Comparison of ENCODE assay signal across 14 mouse cellular contexts in the genomic region with DNA sequence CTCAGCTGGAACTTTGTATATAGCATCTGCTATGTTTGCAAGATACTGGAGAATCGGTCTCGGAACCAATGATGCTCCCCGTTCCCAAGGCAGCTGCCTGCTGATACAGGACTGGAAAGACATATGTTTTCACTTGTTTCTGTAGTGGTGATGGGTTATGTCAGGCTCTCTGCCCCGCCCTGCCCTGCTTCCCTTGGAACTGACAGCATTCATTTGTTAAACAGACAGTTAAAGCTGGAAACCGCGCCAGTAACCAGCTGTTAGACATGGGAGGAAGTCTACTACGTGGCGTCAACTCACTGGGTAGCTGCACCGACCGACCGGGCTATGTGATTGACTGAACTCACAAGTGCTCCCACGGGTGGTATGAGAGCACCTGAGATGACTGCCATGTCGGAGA. TPM values are rescaled to one million over a fixed set of nuclear protein-coding genes. Genes with fewer than 3 reads are reported as not detected.
DNase-seq lines count a peak whose midpoint lies in the region; ATAC-seq lines count a peak whose summit lies in the region.
"Had no signal": no experiment of that assay in that cellular context is flagged by ENCODE, and none has a peak within 500 bp of the region (broad histone marks: within the 10 kb centered on the region; RNA-seq: fewer than 3 reads in every experiment).

No protein-coding gene starts in this region.

- no peak overlapping the region for H3K4me2 ChIP-seq in kidney, embryonic 16.5 days (replicated peaks; ENCODE audit: low read depth, low read length)
- H3K4me2 ChIP-seq: heart, embryonic 15.5 days; limb, embryonic 12.5 days had no signal

- no peaks in the 10 kb centered on the region for H3K27me3 ChIP-seq in kidney, embryonic 16.5 days (ENCODE audit: insufficient read depth, low read length)
- H3K27me3 ChIP-seq in limb, embryonic 10.5 days (ENCODE audit: low read depth, poor library complexity, severe bottlenecking): no peaks in the 10 kb centered on the region
- H3K27me3 ChIP-seq: heart, embryonic 15.5 days; limb, embryonic 12.5 days had no signal

- H3K27ac ChIP-seq in kidney, embryonic 16.5 days (ENCODE audit: low read length): no peak overlapping the region
- no peak overlapping the region for H3K27ac ChIP-seq in limb, embryonic 10.5 days
- H3K27ac ChIP-seq: heart, embryonic 15.5 days; limb, embryonic 12.5 days had no signal

- peak; percentile 67 to 79 for DNase-seq in cerebellum, postnatal 10 days
- no peak for DNase-seq in cerebellum, adult 8-10 months
- peak; percentile 60 to 64 for DNase-seq in kidney, postnatal 4 days
- DNase-seq in ZHBTc4 (ENCODE audit: low read depth, low spot score): peak; percentile 39
- peak; percentile 49 for DNase-seq in limb, embryonic 10.5 days (ENCODE audit: low spot score)
- DNase-seq in testis, postnatal 14 days (ENCODE audit: low spot score): no peak
- DNase-seq in embryo, embryonic 10 days (ENCODE audit: low spot score): no peak
- DNase-seq: thymus, adult 2 months had no signal

- no peak overlapping the region for H3K9ac ChIP-seq in kidney, embryonic 16.5 days (replicated peaks; ENCODE audit: low read length)
- H3K9ac ChIP-seq: heart, embryonic 15.5 days; limb, embryonic 12.5 days had no signal

- no peaks in the 10 kb centered on the region for H3K36me3 ChIP-seq in kidney, embryonic 16.5 days (ENCODE audit: insufficient read depth, low read length)
- H3K36me3 ChIP-seq in limb, embryonic 10.5 days: no peaks in the 10 kb centered on the region
- H3K36me3 ChIP-seq: heart, embryonic 15.5 days; limb, embryonic 12.5 days had no signal

- ATAC-seq in kidney, embryonic 16.5 days (ENCODE audit: low FRiP score, low TSS enrichment): no peak
- ATAC-seq: activated CD4-positive, CD25-positive, alpha-beta regulatory T cell, adult 4 months; forebrain, embryonic 16.5 days had no signal

- H3K4me3 ChIP-seq in kidney, embryonic 16.5 days (ENCODE audit: low read length): no peak overlapping the region
- no peak overlapping the region for H3K4me3 ChIP-seq in limb, embryonic 10.5 days
- H3K4me3 ChIP-seq: heart, embryonic 15.5 days; limb, embryonic 12.5 days had no signal

- no peaks in the 10 kb centered on the region for H3K4me1 ChIP-seq in kidney, embryonic 16.5 days (ENCODE audit: insufficient read depth, low read length)
- H3K4me1 ChIP-seq in limb, embryonic 10.5 days: no peaks in the 10 kb centered on the region
- H3K4me1 ChIP-seq: heart, embryonic 15.5 days; limb, embryonic 12.5 days had no signal

- WGBS in kidney, embryonic 16.5 days: no CpG with 5 or more reads among the region's 13 CpGs
- WGBS in limb, embryonic 10.5 days: no CpG with 5 or more reads among the region's 13 CpGs

- H3K9me3 ChIP-seq in kidney, embryonic 16.5 days (ENCODE audit: low read length): no peaks in the 10 kb centered on the region
- no peaks in the 10 kb centered on the region for H3K9me3 ChIP-seq in limb, embryonic 10.5 days (replicated peaks)
- H3K9me3 ChIP-seq: heart, embryonic 15.5 days; limb, embryonic 12.5 days had no signal

RNA-seq across cellular contexts. Expression of a gene that starts 56.7 kb away (rescaled TPM):
- 2.4 and 2.5 TPM in 2 replicates for polyA plus RNA-seq in kidney, embryonic 16.5 days (2015; fragmentation: Nextera tagmentation; extraction: Ambion mirVana)
- 5.1 and 5.7 TPM in 2 replicates for polyA plus RNA-seq in limb, embryonic 10.5 days (2016; fragmentation: Nextera tagmentation; extraction: Ambion mirVana)
- polyA plus RNA-seq: spleen, adult 2 months had no signal

Comparison
In these comparisons a context has a peak if more than half of its experiments do, and no peak if none do; other contexts are left out.
1. DNase-seq: peak in cerebellum, postnatal 10 days (2 of 2), kidney, postnatal 4 days (2 of 2), ZHBTc4 (single experiment) and limb, embryonic 10.5 days (single experiment); none in cerebellum, adult 8-10 months (single experiment), testis, postnatal 14 days (single experiment) and embryo, embryonic 10 days (single experiment).